In the genomic region with DNA sequence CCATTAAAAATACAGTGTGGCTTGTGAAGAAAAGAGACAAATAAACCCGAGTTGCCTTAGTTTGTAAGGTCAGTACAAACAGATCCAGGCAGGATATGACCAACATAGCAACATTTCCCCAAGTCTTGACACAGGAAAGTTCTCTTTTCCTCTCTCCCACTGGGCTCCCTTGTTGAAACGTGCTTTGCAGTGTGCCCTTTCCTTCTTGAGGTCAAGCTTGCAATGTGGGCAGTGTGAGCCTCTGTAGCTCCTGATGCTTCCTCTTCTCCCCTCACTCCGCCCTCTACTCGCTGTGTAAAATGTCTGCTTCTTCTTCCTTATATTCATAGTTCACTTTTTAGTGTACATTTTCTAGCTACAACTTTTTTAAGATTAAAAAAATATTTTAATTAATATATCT, we compare ENCODE assay signal across 12 mouse cellular contexts. TPM values are rescaled to one million over a fixed set of nuclear protein-coding genes. Genes with fewer than 3 reads are reported as not detected.
DNase-seq lines count a peak whose midpoint lies in the region; ATAC-seq and TF ChIP-seq lines count a peak whose summit lies in the region.
"Had no signal": no experiment of that assay in that cellular context is flagged by ENCODE, and none has a peak within 500 bp of the region (broad histone marks: within the 10 kb centered on the region; RNA-seq: fewer than 3 reads in every experiment).

No protein-coding gene starts in this region.

- no peaks in the 10 kb centered on the region for H3K79me2 ChIP-seq in heart, adult 2 months (replicated peaks; ENCODE audit: control insufficient read depth, insufficient read depth, low read length)

- TF ChIP-seq EP300 in heart, adult 2 months (IDR thresholded peaks at IDR 0.05; ENCODE audit: insufficient read depth, low read depth, low read length), result no peak

- no peak for TF ChIP-seq CTCF in heart, adult 2 months (IDR thresholded peaks at IDR 0.05)

- H3K9ac ChIP-seq in intestine, embryonic 15.5 days, result no peak overlapping the region
- H3K9ac ChIP-seq in intestine, embryonic 16.5 days (ENCODE audit: low read depth, low read length), result no peak overlapping the region
- H3K9ac ChIP-seq in heart, adult 2 months (ENCODE audit: low read depth, low read length), result no peak overlapping the region
- H3K9ac ChIP-seq in hindbrain, embryonic 12.5 days, result no peak overlapping the region

- H3K4me3 ChIP-seq in intestine, embryonic 15.5 days (replicated peaks), result no peak overlapping the region
- H3K4me3 ChIP-seq in intestine, embryonic 16.5 days (ENCODE audit: low read length), result no peak overlapping the region
- H3K4me3 ChIP-seq in heart, adult 2 months, result no peak overlapping the region
- no peak overlapping the region for H3K4me3 ChIP-seq in hindbrain, embryonic 12.5 days

- H3K36me3 ChIP-seq in intestine, embryonic 15.5 days, result no peaks in the 10 kb centered on the region
- H3K36me3 ChIP-seq in intestine, embryonic 16.5 days (ENCODE audit: control insufficient read depth, insufficient read depth, low read length), result no peaks in the 10 kb centered on the region
- H3K36me3 ChIP-seq in heart, adult 2 months (ENCODE audit: control insufficient read depth, insufficient read depth, low read length), result no peaks in the 10 kb centered on the region
- no peaks in the 10 kb centered on the region for H3K36me3 ChIP-seq in hindbrain, embryonic 12.5 days
- H3K36me3 ChIP-seq: G1E had no signal

- H3K4me2 ChIP-seq in intestine, embryonic 15.5 days (replicated peaks), result no peak overlapping the region
- no peak overlapping the region for H3K4me2 ChIP-seq in intestine, embryonic 16.5 days (ENCODE audit: low read depth, low read length)
- H3K4me2 ChIP-seq in hindbrain, embryonic 12.5 days (replicated peaks), result no peak overlapping the region

- 0 out of 2 replicates have a peak overlapping the region, but pooled peaks have one; percentile 36 for H3K27ac ChIP-seq in intestine, embryonic 15.5 days
- no peak overlapping the region; the same call in 1 of the 2 replicates for H3K27ac ChIP-seq in intestine, embryonic 16.5 days (ENCODE audit: low read length)
- peak overlapping the region; percentile 65 for H3K27ac ChIP-seq in heart, adult 2 months
- no peak overlapping the region for H3K27ac ChIP-seq in hindbrain, embryonic 12.5 days

- H3K9me3 ChIP-seq in intestine, embryonic 15.5 days, result no peaks in the 10 kb centered on the region
- H3K9me3 ChIP-seq in intestine, embryonic 16.5 days (ENCODE audit: control insufficient read depth, low read length), result no peaks in the 10 kb centered on the region
- no peaks in the 10 kb centered on the region for H3K9me3 ChIP-seq in hindbrain, embryonic 12.5 days (replicated peaks)
- H3K9me3 ChIP-seq: G1E had no signal

- H3K4me1 ChIP-seq in intestine, embryonic 15.5 days (replicated peaks), result no peaks in the 10 kb centered on the region
- no peaks in the 10 kb centered on the region for H3K4me1 ChIP-seq in intestine, embryonic 16.5 days (ENCODE audit: control insufficient read depth, insufficient read depth, low read length)
- H3K4me1 ChIP-seq in heart, adult 2 months (ENCODE audit: control insufficient read depth, insufficient read depth, low read length), result peaks cover 2% of the 10 kb centered on the region; the same call in 1 of the 2 replicates
- H3K4me1 ChIP-seq in hindbrain, embryonic 12.5 days, result no peaks in the 10 kb centered on the region

- H3K27me3 ChIP-seq in intestine, embryonic 15.5 days (replicated peaks), result no peaks in the 10 kb centered on the region
- no peaks in the 10 kb centered on the region for H3K27me3 ChIP-seq in intestine, embryonic 16.5 days (replicated peaks; ENCODE audit: control insufficient read depth, insufficient read depth, low read length)
- no peaks in the 10 kb centered on the region for H3K27me3 ChIP-seq in heart, adult 2 months (ENCODE audit: control insufficient read depth, insufficient read depth, low read length)
- H3K27me3 ChIP-seq in hindbrain, embryonic 12.5 days, result no peaks in the 10 kb centered on the region

- WGBS in intestine, embryonic 15.5 days, result 66% methylated on average over 4 of the region's 4 CpGs
- WGBS in intestine, embryonic 16.5 days, result 57% methylated on average over 4 of the region's 4 CpGs
- 41% methylated on average over 4 of the region's 4 CpGs for WGBS in heart, adult 2 months
- 65% methylated on average over 4 of the region's 4 CpGs for WGBS in hindbrain, embryonic 12.5 days

- ATAC-seq in intestine, embryonic 15.5 days, result no peak
- ATAC-seq in intestine, embryonic 16.5 days, result no peak
- no peak for ATAC-seq in hindbrain, embryonic 12.5 days (ENCODE audit: low FRiP score)

- intact Hi-C loops in heart, adult 2 months (cut with DNase I), result loop anchor here (2.0 to 5.0 kb wide), 2 partner anchors 94 to 179 kb away; a partner anchor contains a TSS

- peak in 1 of 2 experiments; percentile 30 for DNase-seq in heart, adult 2 months
- DNase-seq in kidney, postnatal 25 days, result peak; percentile 10 to 39
- DNase-seq in mesoderm, embryonic 11.5 days (ENCODE audit: low read depth, low spot score), result peak; percentile 4
- no peak for DNase-seq in MN1 (ENCODE audit: low spot score)
- DNase-seq in layer of hippocampus, postnatal 25 days (ENCODE audit: extremely low spot score in 1 of 2, low spot score in 1 of 2), result no peak
- DNase-seq: cerebellum, adult 18-20 months had no signal

- no peak for TF ChIP-seq POLR2A in heart, adult 2 months (IDR thresholded peaks at IDR 0.05; ENCODE audit: insufficient read depth, low read depth, low read length)

RNA-seq across cellular contexts. Expression of a gene that starts 5.1 kb away (rescaled TPM):
- 0.28 TPM in 2 replicates for polyA plus RNA-seq in intestine, embryonic 15.5 days (2015; fragmentation: Nextera tagmentation; extraction: Ambion mirVana)
- 0.10 and 0.17 TPM in 2 replicates for polyA plus RNA-seq in intestine, embryonic 16.5 days (2015; fragmentation: Nextera tagmentation; extraction: Ambion mirVana)
- total RNA-seq in heart, adult 2 months (2021), result under 1 TPM; 0.07 to 0.13 TPM
- polyA plus RNA-seq in heart, adult 2 months (2012; rRNA removed), result 0.10 and 0.15 TPM in 2 replicates
- total RNA-seq in layer of hippocampus, postnatal 25 days (2021), result not detected
- 0.40 TPM in 1 of 2 replicates, not detected in the other for polyA plus RNA-seq in hindbrain, embryonic 12.5 days (2016; fragmentation: Nextera tagmentation; extraction: Ambion mirVana)
- total RNA-seq: left cerebral cortex, adult 8-10 months had no signal
- polyA plus RNA-seq: G1E; neural tube, embryonic 14.5 days had no signal

Comparison
In these comparisons a context has a peak if more than half of its experiments do, and no peak if none do; other contexts are left out.
1. H3K27ac ChIP-seq: peak in intestine, embryonic 15.5 days (single experiment) and heart, adult 2 months (single experiment); none in intestine, embryonic 16.5 days (single experiment) and hindbrain, embryonic 12.5 days (single experiment).
2. DNase-seq: peak in kidney, postnatal 25 days (2 of 2) and mesoderm, embryonic 11.5 days (single experiment); none in MN1 (single experiment) and layer of hippocampus, postnatal 25 days (0 of 2).